In the genomic region with DNA sequence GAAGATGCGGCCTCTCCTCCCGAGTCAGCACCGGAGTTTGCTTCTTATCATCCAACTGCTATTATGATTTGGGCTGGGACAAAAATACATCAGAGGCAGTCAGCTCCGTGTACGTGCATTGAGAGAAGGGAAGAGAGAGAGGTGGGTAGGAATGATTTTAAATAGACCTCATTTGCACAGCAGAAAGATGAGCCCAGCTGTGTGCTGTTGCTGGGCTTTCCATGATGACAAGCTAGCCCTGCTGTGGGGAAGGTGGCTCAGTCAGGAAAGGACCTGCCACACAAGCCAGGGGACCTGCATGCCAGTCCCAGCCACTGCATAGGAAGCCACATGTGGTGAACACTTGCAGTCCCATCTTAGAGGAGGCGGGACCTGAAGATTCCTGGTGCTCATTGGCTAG, we compare ENCODE assay signal across 20 mouse cellular contexts.
DNase-seq lines count a peak whose midpoint lies in the region; ATAC-seq and TF ChIP-seq lines count a peak whose summit lies in the region.
"Had no signal": no experiment of that assay in that cellular context is flagged by ENCODE, and none has a peak within 500 bp of the region (broad histone marks: within the 10 kb centered on the region; RNA-seq: fewer than 3 reads in every experiment).

No protein-coding gene starts in this region.

- DNase-seq in heart, adult 11 months, result peak; percentile 77
- DNase-seq in heart, adult 9 months (ENCODE audit: low spot score in 2 of 2), result no peak
- no peak for DNase-seq in heart, postnatal 0 days (ENCODE audit: low spot score)
- DNase-seq in heart, postnatal 25 days (ENCODE audit: low spot score), result no peak
- DNase-seq in neural tube, embryonic 10.5 days (ENCODE audit: extremely low spot score, low spot score), result no peak
- DNase-seq: adrenal gland, postnatal 14 days; B cell, adult 2 months; cerebellum, adult 2 months; kidney, adult 11 months; thymus, adult 18-20 months had no signal

- H3K4me3 ChIP-seq in heart, postnatal 0 days (ENCODE audit: low read depth, low read length), result no peak overlapping the region
- no peak overlapping the region for H3K4me3 ChIP-seq in neural tube, embryonic 13.5 days
- no peak overlapping the region for H3K4me3 ChIP-seq in neural tube, embryonic 15.5 days (replicated peaks)
- H3K4me3 ChIP-seq: embryonic facial prominence, embryonic 13.5 days; hindbrain, embryonic 15.5 days; liver, embryonic 12.5 days; lung, embryonic 15.5 days; neural tube, embryonic 12.5 days had no signal

- WGBS in heart, postnatal 0 days, result 25% methylated on average over 6 of the region's 6 CpGs
- 81% methylated on average over 6 of the region's 6 CpGs for WGBS in neural tube, embryonic 13.5 days
- WGBS in neural tube, embryonic 15.5 days, result 75% methylated on average over 6 of the region's 6 CpGs

- H3K27me3 ChIP-seq in heart, postnatal 0 days (ENCODE audit: control insufficient read depth, insufficient read depth, low read length), result no peaks in the 10 kb centered on the region
- H3K27me3 ChIP-seq in neural tube, embryonic 13.5 days, result no peaks in the 10 kb centered on the region
- H3K27me3 ChIP-seq in neural tube, embryonic 15.5 days (replicated peaks), result no peaks in the 10 kb centered on the region
- H3K27me3 ChIP-seq: embryonic facial prominence, embryonic 13.5 days; hindbrain, embryonic 15.5 days; liver, embryonic 12.5 days; lung, embryonic 15.5 days; neural tube, embryonic 12.5 days; Patski had no signal

- no peak overlapping the region for H3K9ac ChIP-seq in heart, postnatal 0 days (replicated peaks; ENCODE audit: low read depth, low read length)
- H3K9ac ChIP-seq in neural tube, embryonic 13.5 days, result no peak overlapping the region
- H3K9ac ChIP-seq in neural tube, embryonic 15.5 days (replicated peaks), result no peak overlapping the region
- H3K9ac ChIP-seq: embryonic facial prominence, embryonic 13.5 days; hindbrain, embryonic 15.5 days; liver, embryonic 12.5 days; lung, embryonic 15.5 days; neural tube, embryonic 12.5 days had no signal

- no peak for TF ChIP-seq CTCF in heart, postnatal 0 days (IDR thresholded peaks at IDR 0.05; ENCODE audit: low read depth)

- H3K36me3 ChIP-seq in heart, postnatal 0 days (replicated peaks; ENCODE audit: control insufficient read depth, insufficient read depth, low read length), result no peaks in the 10 kb centered on the region
- no peaks in the 10 kb centered on the region for H3K36me3 ChIP-seq in neural tube, embryonic 13.5 days
- no peaks in the 10 kb centered on the region for H3K36me3 ChIP-seq in neural tube, embryonic 15.5 days
- H3K36me3 ChIP-seq: embryonic facial prominence, embryonic 13.5 days; hindbrain, embryonic 15.5 days; liver, embryonic 12.5 days; lung, embryonic 15.5 days; neural tube, embryonic 12.5 days had no signal

- H3K4me1 ChIP-seq in heart, postnatal 0 days (ENCODE audit: control insufficient read depth, insufficient read depth), result peaks cover 24% of the 10 kb centered on the region
- peaks cover 26% of the 10 kb centered on the region for H3K4me1 ChIP-seq in neural tube, embryonic 13.5 days (replicated peaks)
- peaks cover 8% of the 10 kb centered on the region for H3K4me1 ChIP-seq in neural tube, embryonic 15.5 days
- H3K4me1 ChIP-seq: liver, embryonic 12.5 days; lung, embryonic 15.5 days had no signal

- no peak overlapping the region for H3K4me2 ChIP-seq in heart, postnatal 0 days (ENCODE audit: low read depth, low read length)
- H3K4me2 ChIP-seq in neural tube, embryonic 13.5 days, result no peak overlapping the region
- no peak overlapping the region for H3K4me2 ChIP-seq in neural tube, embryonic 15.5 days
- H3K4me2 ChIP-seq: embryonic facial prominence, embryonic 13.5 days; hindbrain, embryonic 15.5 days; liver, embryonic 12.5 days; lung, embryonic 15.5 days; neural tube, embryonic 12.5 days had no signal

- no peak for TF ChIP-seq EP300 in heart, postnatal 0 days (IDR thresholded peaks at IDR 0.05; ENCODE audit: low read depth)

- intact Hi-C loops in heart, postnatal 25 days (cut with DNase I), result no loop called here

- ATAC-seq in heart, postnatal 0 days (ENCODE audit: insufficient read depth, low read depth), result no peak
- no peak for ATAC-seq in neural tube, embryonic 13.5 days (ENCODE audit: low read depth)
- no peak for ATAC-seq in neural tube, embryonic 15.5 days (ENCODE audit: low FRiP score)
- ATAC-seq: activated CD4-positive, CD25-positive, alpha-beta regulatory T cell, adult 4 months; liver, embryonic 12.5 days; Patski had no signal

- no peaks in the 10 kb centered on the region for H3K9me3 ChIP-seq in heart, postnatal 0 days (replicated peaks; ENCODE audit: control insufficient read depth, low read length)
- no peaks in the 10 kb centered on the region for H3K9me3 ChIP-seq in neural tube, embryonic 13.5 days
- H3K9me3 ChIP-seq in neural tube, embryonic 15.5 days (replicated peaks), result no peaks in the 10 kb centered on the region
- H3K9me3 ChIP-seq: embryonic facial prominence, embryonic 13.5 days; hindbrain, embryonic 15.5 days; liver, embryonic 12.5 days; lung, embryonic 15.5 days; neural tube, embryonic 12.5 days had no signal

- peak overlapping the region; percentile 46 for H3K27ac ChIP-seq in heart, postnatal 0 days (ENCODE audit: low read depth)
- H3K27ac ChIP-seq in neural tube, embryonic 13.5 days (replicated peaks), result 0 out of 2 replicates have a peak overlapping the region, but pooled peaks have one; percentile 24
- 0 out of 2 replicates have a peak overlapping the region, but pooled peaks have one; percentile 9 for H3K27ac ChIP-seq in neural tube, embryonic 15.5 days (replicated peaks)
- H3K27ac ChIP-seq: embryonic facial prominence, embryonic 13.5 days; hindbrain, embryonic 15.5 days; kidney, postnatal 0 days; liver, embryonic 12.5 days; lung, embryonic 15.5 days; neural tube, embryonic 12.5 days had no signal
